Mouse (Mus musculus): ENCODE results near the gene Gm11444. TPM values are rescaled to one million over a fixed set of nuclear protein-coding genes. Genes with fewer than 3 reads are reported as not detected.
A peak's percentile ranks its signal among the peaks of the same experiment; 100 is the strongest.

The Gm11444 gene
- polyA plus RNA-seq, 1 experiment from 2014 or later: not detected

DNA sequence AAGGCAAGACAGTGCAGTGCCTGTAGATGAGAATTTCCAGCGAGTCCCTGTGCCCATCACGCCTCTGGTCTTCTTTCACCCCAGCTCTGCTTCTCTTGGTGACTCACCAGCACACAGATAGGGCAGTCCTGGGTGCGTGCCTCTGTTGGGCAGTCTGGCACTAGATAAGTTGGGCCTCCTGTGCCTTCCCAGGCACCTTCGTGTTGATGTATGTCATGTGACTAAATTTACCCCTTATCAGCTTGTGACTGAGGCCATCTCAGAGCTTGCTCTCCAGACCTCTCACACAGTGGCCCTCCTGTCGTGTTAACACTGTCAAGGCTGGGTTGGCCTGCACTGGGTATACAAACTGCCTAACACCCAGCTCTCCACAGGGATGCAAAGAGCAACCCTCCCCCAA, 46.1 kb downstream of the Gm11444 start:
- WGBS: 61% methylated on average over 5 of the region's 5 CpGs
- Histone ChIP-seq H3K27ac (replicated peaks) (no peak overlapping the region), H3K9me3 (ENCODE audit: control insufficient read depth, low read length) (no peaks in the 10 kb centered on the region), H3K9ac (ENCODE audit: low read length) (no peak overlapping the region), H3K4me3 (ENCODE audit: low read depth, low read length) (no peak overlapping the region), H3K4me2 (replicated peaks; ENCODE audit: low read depth) (no peak overlapping the region), H3K4me1 (replicated peaks; ENCODE audit: control insufficient read depth, insufficient read depth) (no peaks in the 10 kb centered on the region), H3K36me3 (ENCODE audit: control insufficient read depth, insufficient read depth, low read length) (no peaks in the 10 kb centered on the region), H3K27me3 (ENCODE audit: control insufficient read depth, insufficient read depth, low read length) (no peaks in the 10 kb centered on the region)
- DNase-seq (ENCODE audit: low spot score): peak; percentile 33
- peak; percentile 84 for ATAC-seq (ENCODE audit: low FRiP score, low TSS enrichment)
- TF ChIP-seq CTCF (IDR thresholded peaks at IDR 0.05; ENCODE audit: low read depth) (no peak), EP300 (optimal IDR thresholded peaks at IDR 0.05) (no peak)

DNA sequence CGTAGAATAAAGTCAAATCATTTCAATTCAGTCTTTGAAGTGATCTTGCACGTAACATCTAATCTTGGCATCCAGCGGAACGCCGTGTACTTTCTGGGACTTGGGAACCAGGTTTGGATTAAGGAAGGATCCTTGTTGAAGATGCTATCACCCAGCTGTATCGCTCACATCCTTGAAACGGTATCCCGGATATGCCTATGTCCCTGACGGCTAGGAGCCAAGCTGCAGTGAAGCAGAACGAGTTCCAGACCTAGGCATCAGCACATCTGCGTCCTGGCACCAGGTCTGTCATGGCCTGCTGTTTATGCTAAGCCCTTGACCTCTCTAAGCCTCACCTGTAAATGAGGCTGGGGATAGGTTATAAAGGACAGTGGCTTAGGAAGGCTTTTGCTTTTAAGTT, 49.8 kb downstream of the Gm11444 start:
- Histone ChIP-seq H3K27me3 (ENCODE audit: control insufficient read depth, insufficient read depth, low read length) (no peaks in the 10 kb centered on the region), H3K4me2 (replicated peaks; ENCODE audit: low read depth) (no peak overlapping the region), H3K9me3 (ENCODE audit: control insufficient read depth, low read length) (no peaks in the 10 kb centered on the region), H3K9ac (ENCODE audit: low read length) (no peak overlapping the region), H3K4me1 (replicated peaks; ENCODE audit: control insufficient read depth, insufficient read depth) (no peaks in the 10 kb centered on the region), H3K36me3 (ENCODE audit: control insufficient read depth, insufficient read depth, low read length) (no peaks in the 10 kb centered on the region), H3K27ac (replicated peaks) (no peak overlapping the region), H3K4me3 (ENCODE audit: low read depth, low read length) (no peak overlapping the region)
- no peak for DNase-seq (ENCODE audit: low spot score)
- WGBS: 76% methylated on average over 11 of the region's 11 CpGs
- no peak for ATAC-seq (ENCODE audit: low FRiP score, low TSS enrichment)
- TF ChIP-seq CTCF (IDR thresholded peaks at IDR 0.05; ENCODE audit: low read depth) (no peak), EP300 (optimal IDR thresholded peaks at IDR 0.05) (no peak)

DNA sequence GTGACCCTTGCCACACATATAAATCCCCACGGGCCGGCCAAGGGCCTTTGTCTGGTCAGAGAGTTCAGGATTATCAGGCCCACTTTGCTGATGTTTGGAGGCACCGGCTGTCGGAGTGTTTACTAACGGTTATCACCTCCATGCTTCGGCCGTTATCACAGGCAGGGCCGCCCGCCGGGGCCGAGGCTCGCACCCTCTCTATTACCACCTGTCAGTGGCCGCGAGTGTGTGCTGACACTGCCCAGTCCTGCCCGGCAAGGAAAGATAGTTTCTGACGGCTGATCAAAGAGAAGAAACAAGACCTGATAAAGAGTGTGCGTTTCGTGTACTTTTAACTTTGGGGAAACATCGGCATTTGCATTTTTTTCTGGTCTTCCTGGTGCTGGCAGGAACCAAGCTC, 50.3 kb downstream of the Gm11444 start:
- Histone ChIP-seq H3K27ac (replicated peaks) (no peak overlapping the region), H3K9ac (ENCODE audit: low read length) (no peak overlapping the region), H3K36me3 (ENCODE audit: control insufficient read depth, insufficient read depth, low read length) (no peaks in the 10 kb centered on the region), H3K27me3 (ENCODE audit: control insufficient read depth, insufficient read depth, low read length) (no peaks in the 10 kb centered on the region), H3K4me2 (replicated peaks; ENCODE audit: low read depth) (no peak overlapping the region), H3K4me3 (ENCODE audit: low read depth, low read length) (no peak overlapping the region), H3K4me1 (replicated peaks; ENCODE audit: control insufficient read depth, insufficient read depth) (no peaks in the 10 kb centered on the region), H3K9me3 (ENCODE audit: control insufficient read depth, low read length) (no peaks in the 10 kb centered on the region)
- ATAC-seq (ENCODE audit: low FRiP score, low TSS enrichment) (no peak), DNase-seq (ENCODE audit: low spot score) (no peak)
- no peak for TF ChIP-seq EP300 (optimal IDR thresholded peaks at IDR 0.05)
- no peak for TF ChIP-seq CTCF (IDR thresholded peaks at IDR 0.05; ENCODE audit: low read depth)
- WGBS: 37% methylated on average over 19 of the region's 19 CpGs

DNA sequence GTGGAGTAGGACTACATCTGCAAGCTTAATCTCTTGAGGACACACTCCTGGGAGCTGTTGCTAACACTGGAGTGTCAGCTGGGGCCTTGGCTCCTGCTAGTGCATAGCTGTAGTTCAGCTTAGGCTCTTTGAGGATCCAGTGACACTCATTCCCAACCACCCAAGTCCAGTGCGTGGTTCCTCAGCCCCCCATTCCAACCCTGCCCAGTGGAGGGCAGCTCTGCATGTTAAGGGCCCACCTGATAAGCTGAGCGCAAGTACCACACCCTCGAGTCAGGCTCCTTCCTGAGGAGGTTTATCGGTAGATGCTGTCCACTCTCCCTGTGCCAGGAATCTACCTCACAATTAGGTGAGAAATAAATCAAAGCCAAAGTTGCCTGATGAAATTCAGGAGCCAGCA, 50.7 kb downstream of the Gm11444 start:
- H3K4me1 ChIP-seq (replicated peaks; ENCODE audit: control insufficient read depth, insufficient read depth): no peaks in the 10 kb centered on the region
- no peak overlapping the region for H3K9ac ChIP-seq (ENCODE audit: low read length)
- no peak for DNase-seq (ENCODE audit: low spot score)
- TF ChIP-seq CTCF (IDR thresholded peaks at IDR 0.05; ENCODE audit: low read depth) (no peak), EP300 (optimal IDR thresholded peaks at IDR 0.05) (no peak)
- H3K36me3 ChIP-seq (ENCODE audit: control insufficient read depth, insufficient read depth, low read length): no peaks in the 10 kb centered on the region
- no peak overlapping the region for H3K4me2 ChIP-seq (replicated peaks; ENCODE audit: low read depth)
- no peaks in the 10 kb centered on the region for H3K9me3 ChIP-seq (ENCODE audit: control insufficient read depth, low read length)
- no peak overlapping the region for H3K27ac ChIP-seq (replicated peaks)
- WGBS: 44% methylated on average over 4 of the region's 4 CpGs
- no peak overlapping the region for H3K4me3 ChIP-seq (ENCODE audit: low read depth, low read length)
- H3K27me3 ChIP-seq (ENCODE audit: control insufficient read depth, insufficient read depth, low read length): no peaks in the 10 kb centered on the region
- no peak for ATAC-seq (ENCODE audit: low FRiP score, low TSS enrichment)

Other genes with a start within 250 kb of the Gm11444 start
- 5.2 and 6.9 TPM in 2 replicates for gene Tbx2, start 17.8 kb downstream of the Gm11444 start, polyA plus RNA-seq (2015; fragmentation: Nextera tagmentation; extraction: Ambion mirVana)
- gene Tbx4, start 36.1 kb upstream of the Gm11444 start, polyA plus RNA-seq (2015; fragmentation: Nextera tagmentation; extraction: Ambion mirVana): 0.04 and 0.05 TPM in 2 replicates